Mouse (Mus musculus): ENCODE data around the gene Lrsam1. TPM values are rescaled to one million over a fixed set of nuclear protein-coding genes. Genes with fewer than 3 reads are reported as not detected.

Lrsam1 gene
- polyA plus RNA-seq, 1 experiment = 26.0 TPM

Other genes with a start within 250 kb of the Lrsam1 start
- gene Cdk9, start 248.5 kb downstream of the Lrsam1 start, polyA plus RNA-seq (2012; rRNA removed) = 250 and 268 TPM in 2 replicates
- 28.1 and 28.6 TPM in 2 replicates for gene Sh2d3c, start 240.6 kb downstream of the Lrsam1 start, polyA plus RNA-seq (2012; rRNA removed)
- gene 6330409D20Rik, start 220.6 kb downstream of the Lrsam1 start, polyA plus RNA-seq (2012; rRNA removed) = 3.2 and 3.5 TPM in 2 replicates
- 60.0 and 69.0 TPM in 2 replicates for gene Tor2a, start 204.4 kb downstream of the Lrsam1 start, polyA plus RNA-seq (2012; rRNA removed)
- 1.7 and 1.9 TPM in 2 replicates for gene Ttc16, start 186.0 kb downstream of the Lrsam1 start, polyA plus RNA-seq (2012; rRNA removed)
- 7.9 and 8.9 TPM in 2 replicates for gene Ptrh1, start 185.8 kb downstream of the Lrsam1 start, polyA plus RNA-seq (2012; rRNA removed)
- 1.8 and 4.8 TPM in 2 replicates for gene Cfap157, start 177.2 kb downstream of the Lrsam1 start, polyA plus RNA-seq (2012; rRNA removed)
- gene Stxbp1, start 114.4 kb downstream of the Lrsam1 start, polyA plus RNA-seq (2012; rRNA removed) = 666 and 673 TPM in 2 replicates
- gene Fam129b, start 85.5 kb downstream of the Lrsam1 start, polyA plus RNA-seq (2012; rRNA removed) = 28.3 and 30.0 TPM in 2 replicates
- gene Rpl12, start 55 bp downstream of the Lrsam1 start, polyA plus RNA-seq (2012; rRNA removed) = 374 and 403 TPM in 2 replicates
- 37.7 and 40.8 TPM in 2 replicates for gene Slc2a8, start 20.5 kb upstream of the Lrsam1 start, polyA plus RNA-seq (2012; rRNA removed)
- gene Garnl3, start 170.0 kb upstream of the Lrsam1 start, polyA plus RNA-seq (2012; rRNA removed) = 66.9 and 76.2 TPM in 2 replicates